Mouse (Mus musculus): ENCODE measurements at regions not wholly inside any gene's neighbourhood (a gene's known extent, or its start where the extent isn't known, plus 50 kb on each side); places are given as distances from the start of the nearest gene placed in this dataset.

DNA sequence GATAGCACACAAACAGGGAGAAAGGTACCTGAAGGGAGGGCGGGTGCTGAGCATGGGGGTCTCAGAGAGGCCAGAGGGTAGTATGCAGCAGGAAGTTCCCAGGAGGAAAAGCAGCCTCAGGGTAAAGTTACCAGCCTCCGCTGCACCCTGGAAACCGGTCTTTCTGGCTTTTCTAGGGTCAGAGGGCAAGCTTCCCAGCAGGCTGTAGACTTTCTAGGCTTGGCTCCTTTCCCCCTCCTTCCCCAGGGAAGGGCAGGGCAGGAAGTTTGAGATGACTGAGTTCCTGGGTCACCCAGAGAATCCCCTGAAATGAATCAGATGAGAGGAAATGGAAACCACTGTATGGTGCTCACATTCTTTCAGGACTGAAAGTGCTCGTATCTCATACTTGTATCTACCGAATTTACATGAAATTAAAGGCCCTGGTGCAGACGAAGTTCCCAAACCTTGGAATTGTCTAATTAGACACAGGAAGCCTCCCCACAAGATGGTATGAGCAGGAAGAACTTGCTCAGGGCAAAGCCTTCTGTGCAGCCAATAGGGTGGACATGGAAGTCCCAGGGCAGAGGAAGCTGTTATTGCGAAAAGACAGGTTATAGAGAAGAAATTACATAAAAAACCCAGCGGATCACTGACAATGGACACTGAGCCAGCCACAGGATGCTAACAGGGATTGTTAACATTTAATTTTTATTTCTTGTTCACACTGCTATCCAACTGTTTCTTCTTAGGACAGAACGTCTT lies 114.9 kb downstream of the Bcl2l11 start:
- ATAC-seq (ENCODE audit: insufficient read depth, low read depth) (no peak), DNase-seq (ENCODE audit: low spot score) (no peak)
- no peaks in the 10 kb centered on the region for H3K4me1 ChIP-seq (ENCODE audit: control insufficient read depth, insufficient read depth)
- H3K4me2 ChIP-seq (ENCODE audit: low read depth, low read length): no peak overlapping the region
- no peaks in the 10 kb centered on the region for H3K27me3 ChIP-seq (ENCODE audit: control insufficient read depth, insufficient read depth, low read length)
- no peak overlapping the region for H3K9ac ChIP-seq (replicated peaks; ENCODE audit: low read depth, low read length)
- 72% methylated on average over 9 of the region's 9 CpGs for WGBS
- TF ChIP-seq CTCF (IDR thresholded peaks at IDR 0.05; ENCODE audit: low read depth) (no peak), EP300 (IDR thresholded peaks at IDR 0.05; ENCODE audit: low read depth) (no peak)
- no peak overlapping the region for H3K27ac ChIP-seq (ENCODE audit: low read depth)
- H3K36me3 ChIP-seq (replicated peaks; ENCODE audit: control insufficient read depth, insufficient read depth, low read length): no peaks in the 10 kb centered on the region
- no peaks in the 10 kb centered on the region for H3K9me3 ChIP-seq (replicated peaks; ENCODE audit: control insufficient read depth, low read length)
- H3K4me3 ChIP-seq (ENCODE audit: low read depth, low read length): no peak overlapping the region

DNA sequence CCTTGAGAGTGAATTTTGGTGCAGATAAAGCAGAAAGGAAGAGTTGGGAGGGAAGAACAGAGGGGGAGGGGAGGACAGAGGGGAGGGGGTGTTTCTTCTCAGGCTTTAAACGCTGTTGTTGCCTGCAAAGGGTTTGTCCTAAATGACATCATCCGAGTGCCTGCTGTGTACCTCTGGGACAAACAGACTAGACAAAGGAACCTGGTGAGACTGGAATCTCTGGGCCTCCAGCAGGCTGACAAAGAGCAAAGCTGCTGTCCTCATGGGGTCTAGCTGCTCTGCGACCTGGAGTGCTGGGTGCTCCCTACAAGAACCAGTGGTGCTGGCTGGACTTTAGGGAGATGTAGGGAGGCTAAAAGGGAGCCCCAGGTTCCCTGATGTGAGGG lies 115.4 kb downstream of the Bcl2l11 start:
- H3K4me1 ChIP-seq (ENCODE audit: control insufficient read depth, insufficient read depth): no peaks in the 10 kb centered on the region
- no peaks in the 10 kb centered on the region for H3K9me3 ChIP-seq (replicated peaks; ENCODE audit: control insufficient read depth, low read length)
- no peak overlapping the region for H3K9ac ChIP-seq (replicated peaks; ENCODE audit: low read depth, low read length)
- WGBS: 29% methylated on average over 3 of the region's 3 CpGs
- TF ChIP-seq CTCF (IDR thresholded peaks at IDR 0.05; ENCODE audit: low read depth) (no peak), EP300 (IDR thresholded peaks at IDR 0.05; ENCODE audit: low read depth) (no peak)
- H3K36me3 ChIP-seq (replicated peaks; ENCODE audit: control insufficient read depth, insufficient read depth, low read length): no peaks in the 10 kb centered on the region
- H3K27me3 ChIP-seq (ENCODE audit: control insufficient read depth, insufficient read depth, low read length): no peaks in the 10 kb centered on the region
- no peak overlapping the region for H3K4me3 ChIP-seq (ENCODE audit: low read depth, low read length)
- no peak for ATAC-seq (ENCODE audit: insufficient read depth, low read depth)
- DNase-seq (ENCODE audit: low spot score): no peak
- no peak overlapping the region for H3K27ac ChIP-seq (ENCODE audit: low read depth)
- no peak overlapping the region for H3K4me2 ChIP-seq (ENCODE audit: low read depth, low read length)

DNA sequence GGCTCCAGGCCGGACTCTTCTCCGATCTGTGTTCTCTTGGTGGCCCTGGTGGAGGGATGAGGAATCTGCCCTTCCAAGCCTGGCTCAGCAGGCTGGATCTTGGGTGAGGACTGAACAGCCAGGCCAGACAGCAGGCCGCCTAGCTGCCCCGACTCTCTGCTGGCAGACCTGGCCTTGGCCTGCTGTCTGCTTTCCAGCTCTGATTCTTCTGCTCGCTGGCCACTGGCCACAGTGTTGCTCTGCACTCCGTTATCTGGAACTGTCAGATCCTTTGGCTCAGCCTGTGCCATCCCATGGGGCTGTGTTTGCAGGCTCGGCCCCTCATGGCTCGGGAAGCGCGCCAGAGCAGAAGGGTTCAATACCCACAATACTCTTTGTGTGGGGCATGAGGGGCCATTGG lies 119.7 kb downstream of the Bcl2l11 start:
- H3K27ac ChIP-seq (ENCODE audit: low read depth): peak overlapping the region; percentile 54
- peak; percentile 88 for ATAC-seq (ENCODE audit: insufficient read depth, low read depth)

DNA sequence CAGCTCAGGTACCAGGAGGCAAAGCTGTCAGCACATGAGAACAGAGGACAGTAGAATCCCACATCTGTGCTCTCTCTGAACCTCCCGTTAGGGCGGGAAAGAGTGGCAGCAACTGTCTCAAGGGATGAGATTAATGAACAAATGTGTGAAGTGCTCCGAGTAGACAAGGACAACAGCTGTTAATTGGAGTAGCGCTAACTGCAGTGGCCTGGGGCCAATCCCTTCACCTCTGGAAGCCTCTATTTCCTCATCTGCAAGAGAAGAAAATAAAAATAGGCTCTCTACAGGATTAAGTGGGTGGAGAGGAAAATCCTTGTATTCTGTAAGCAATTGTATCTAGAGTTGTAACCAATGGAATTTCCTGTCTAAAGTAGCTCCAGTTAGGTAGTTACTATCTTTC lies 122.1 kb downstream of the Bcl2l11 start:
- Histone ChIP-seq H3K36me3 (replicated peaks; ENCODE audit: control insufficient read depth, insufficient read depth, low read length) (no peaks in the 10 kb centered on the region), H3K9me3 (replicated peaks; ENCODE audit: control insufficient read depth, low read length) (no peaks in the 10 kb centered on the region), H3K4me3 (ENCODE audit: low read depth, low read length) (no peak overlapping the region), H3K4me1 (ENCODE audit: control insufficient read depth, insufficient read depth) (peaks cover 21% of the 10 kb centered on the region; the same call in 1 of the 2 replicates), H3K9ac (replicated peaks; ENCODE audit: low read depth, low read length) (no peak overlapping the region), H3K4me2 (ENCODE audit: low read depth, low read length) (no peak overlapping the region), H3K27me3 (ENCODE audit: control insufficient read depth, insufficient read depth, low read length) (no peaks in the 10 kb centered on the region), H3K27ac (ENCODE audit: low read depth) (no peak overlapping the region)
- 18% methylated on average over 4 of the region's 4 CpGs for WGBS
- DNase-seq (ENCODE audit: low spot score) (no peak), ATAC-seq (ENCODE audit: insufficient read depth, low read depth) (no peak)
- no peak for TF ChIP-seq EP300 (IDR thresholded peaks at IDR 0.05; ENCODE audit: low read depth)
- no peak for TF ChIP-seq CTCF (IDR thresholded peaks at IDR 0.05; ENCODE audit: low read depth)

More for the DNA sequence above, 119.7 kb downstream of the Bcl2l11 start:
- H3K27me3 ChIP-seq (ENCODE audit: control insufficient read depth, insufficient read depth, low read length): no peaks in the 10 kb centered on the region
- no peak overlapping the region for H3K4me2 ChIP-seq (ENCODE audit: low read depth, low read length)
- no peaks in the 10 kb centered on the region for H3K9me3 ChIP-seq (replicated peaks; ENCODE audit: control insufficient read depth, low read length)
- no peak overlapping the region for H3K4me3 ChIP-seq (ENCODE audit: low read depth, low read length)
- peaks cover 16% of the 10 kb centered on the region; the same call in 1 of the 2 replicates for H3K4me1 ChIP-seq (ENCODE audit: control insufficient read depth, insufficient read depth)
- no peak overlapping the region for H3K9ac ChIP-seq (replicated peaks; ENCODE audit: low read depth, low read length)
- DNase-seq (ENCODE audit: low spot score): peak; percentile 81
- WGBS: 20% methylated on average over 10 of the region's 10 CpGs
- TF ChIP-seq EP300 (IDR thresholded peaks at IDR 0.05; ENCODE audit: low read depth): no peak
- peak; percentile 47 for TF ChIP-seq CTCF (IDR thresholded peaks at IDR 0.05; ENCODE audit: low read depth)
- H3K36me3 ChIP-seq (replicated peaks; ENCODE audit: control insufficient read depth, insufficient read depth, low read length): no peaks in the 10 kb centered on the region

- 98% methylated on average over 4 of the region's 4 CpGs for WGBS
- DNase-seq (ENCODE audit: low spot score) (no peak), ATAC-seq (ENCODE audit: insufficient read depth, low read depth) (no peak)
- Histone ChIP-seq H3K4me2 (ENCODE audit: low read depth, low read length) (no peak overlapping the region), H3K9ac (replicated peaks; ENCODE audit: low read depth, low read length) (no peak overlapping the region), H3K27me3 (ENCODE audit: control insufficient read depth, insufficient read depth, low read length) (no peaks in the 10 kb centered on the region), H3K9me3 (replicated peaks; ENCODE audit: control insufficient read depth, low read length) (no peaks in the 10 kb centered on the region), H3K4me3 (ENCODE audit: low read depth, low read length) (no peak overlapping the region), H3K36me3 (replicated peaks; ENCODE audit: control insufficient read depth, insufficient read depth, low read length) (no peaks in the 10 kb centered on the region), H3K27ac (ENCODE audit: low read depth) (no peak overlapping the region), H3K4me1 (ENCODE audit: control insufficient read depth, insufficient read depth) (peaks cover 21% of the 10 kb centered on the region; the same call in 1 of the 2 replicates)
- no peak for TF ChIP-seq CTCF (IDR thresholded peaks at IDR 0.05; ENCODE audit: low read depth)
- no peak for TF ChIP-seq EP300 (IDR thresholded peaks at IDR 0.05; ENCODE audit: low read depth)
Observed at GRCm38 (mm10) chr2:128249188-128249587, 123.3 kb downstream of the Bcl2l11 start.

DNA sequence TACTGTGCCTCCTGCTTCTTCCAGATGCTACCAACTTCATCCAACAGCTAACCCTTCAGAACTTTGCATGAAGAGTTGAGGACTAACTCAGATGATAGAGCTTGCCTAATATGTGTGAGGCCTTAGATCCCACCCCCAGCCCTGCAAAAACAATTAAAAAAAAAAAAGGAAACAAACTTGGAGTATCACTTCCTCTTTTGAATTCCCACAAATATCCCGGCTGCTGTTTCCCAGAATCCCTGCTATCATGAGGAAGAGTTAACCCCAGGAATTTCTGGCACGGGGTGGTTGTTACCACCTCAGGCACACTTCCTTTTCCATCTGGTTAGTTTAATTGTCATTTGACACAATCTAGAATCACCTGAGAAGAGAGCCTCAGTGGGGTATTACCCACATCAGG lies 123.8 kb downstream of the Bcl2l11 start:
- no peaks in the 10 kb centered on the region for H3K36me3 ChIP-seq (replicated peaks; ENCODE audit: control insufficient read depth, insufficient read depth, low read length)
- ATAC-seq (ENCODE audit: insufficient read depth, low read depth) (no peak), DNase-seq (ENCODE audit: low spot score) (no peak)
- H3K27me3 ChIP-seq (ENCODE audit: control insufficient read depth, insufficient read depth, low read length): no peaks in the 10 kb centered on the region
- no peak overlapping the region for H3K9ac ChIP-seq (replicated peaks; ENCODE audit: low read depth, low read length)
- no peaks in the 10 kb centered on the region for H3K9me3 ChIP-seq (replicated peaks; ENCODE audit: control insufficient read depth, low read length)
- peaks cover 21% of the 10 kb centered on the region; the same call in 1 of the 2 replicates for H3K4me1 ChIP-seq (ENCODE audit: control insufficient read depth, insufficient read depth)
- H3K27ac ChIP-seq (ENCODE audit: low read depth): no peak overlapping the region
- no peak overlapping the region for H3K4me2 ChIP-seq (ENCODE audit: low read depth, low read length)
- no peak overlapping the region for H3K4me3 ChIP-seq (ENCODE audit: low read depth, low read length)
- no peak for TF ChIP-seq CTCF (IDR thresholded peaks at IDR 0.05; ENCODE audit: low read depth)
- TF ChIP-seq EP300 (IDR thresholded peaks at IDR 0.05; ENCODE audit: low read depth): no peak
- whole genome bisulfite sequencing: 56% methylated on average over 2 of the region's 2 CpGs
